Mouse (Mus musculus) thymus, postnatal 10 days (tissue): ENCODE measurements around the gene Appl2.
"Not testable (repeated sequence)": the region's sequence is repeated elsewhere in the genome, so short reads cannot be mapped to it uniquely, and the experiment has no call there.

Experiments
- DNase-seq, 2 experiments: peaks; one replicate each; pipeline ENCODE4 v3.0.0; 2021; ENCODE audit warnings: low spot score in 2 of 2

Gene Appl2

DNA sequence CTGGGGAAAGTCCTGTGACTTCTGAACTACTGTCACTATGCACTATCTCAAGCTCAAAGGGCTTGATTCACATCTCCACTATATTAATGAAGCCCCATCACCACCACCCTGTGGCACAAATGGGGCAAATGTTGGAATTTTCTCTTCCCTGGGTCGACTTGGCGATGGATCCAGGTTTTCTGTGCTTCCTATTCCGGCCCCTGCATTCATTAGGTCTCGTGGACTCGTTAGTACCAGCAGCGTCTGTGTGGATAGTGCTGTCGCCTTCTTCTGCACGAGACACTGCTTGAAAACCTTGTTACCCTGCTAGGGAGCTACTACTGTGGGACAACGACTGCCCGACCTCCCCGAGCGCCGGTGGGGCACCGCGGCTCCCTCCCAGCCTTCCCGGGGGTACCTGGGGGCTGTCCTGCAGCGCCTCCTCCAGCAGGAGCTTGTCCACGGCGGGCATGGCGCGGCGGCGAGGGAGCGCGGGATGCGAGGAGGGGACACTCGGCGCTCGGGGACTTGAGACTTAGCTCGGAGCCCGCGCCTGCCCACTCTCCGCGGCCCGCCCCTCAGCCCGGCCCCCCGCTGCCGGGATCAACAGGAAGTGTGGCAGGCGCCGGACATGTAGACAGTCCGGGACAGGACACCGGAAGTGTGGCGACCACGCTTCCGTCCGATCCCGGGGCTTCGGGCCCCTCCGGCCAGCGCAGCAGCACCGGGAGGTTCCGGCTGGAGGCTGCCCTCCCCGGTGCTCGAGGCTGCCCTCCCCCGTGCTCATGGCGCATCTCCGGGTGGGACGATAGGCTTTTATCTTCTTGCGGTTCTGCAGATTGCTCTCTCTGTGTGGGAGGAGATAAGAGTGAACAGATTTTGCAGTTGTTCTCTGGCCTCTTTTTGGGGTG is at the start of gene Appl2:
Appl2 (minus strand) TSS at position 608 of the 890 bp plus-strand sequence.
- DNase-seq, result peak; percentile 12 to 32

DNA sequence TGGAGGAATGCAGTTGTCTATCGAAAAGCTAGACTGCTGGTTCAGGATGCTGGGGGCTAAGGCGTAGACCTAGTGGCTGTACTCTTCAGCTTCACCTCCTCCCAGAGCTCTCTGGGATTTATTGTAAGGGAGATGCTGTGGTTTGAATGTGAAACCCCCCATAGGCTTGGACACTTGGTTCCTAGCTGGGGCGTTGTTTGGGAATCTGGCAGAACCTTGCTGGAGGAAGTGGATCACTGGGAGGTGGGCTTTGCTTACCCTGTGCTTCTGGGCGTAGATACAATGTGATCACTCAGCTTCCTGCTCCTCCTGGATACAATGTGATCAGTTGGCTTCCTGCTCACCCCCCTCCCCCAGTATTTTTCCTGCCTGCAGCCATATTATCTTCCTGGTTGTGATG is 47.7 kb upstream of the Appl2 start:
- DNase-seq, result no peak

DNA sequence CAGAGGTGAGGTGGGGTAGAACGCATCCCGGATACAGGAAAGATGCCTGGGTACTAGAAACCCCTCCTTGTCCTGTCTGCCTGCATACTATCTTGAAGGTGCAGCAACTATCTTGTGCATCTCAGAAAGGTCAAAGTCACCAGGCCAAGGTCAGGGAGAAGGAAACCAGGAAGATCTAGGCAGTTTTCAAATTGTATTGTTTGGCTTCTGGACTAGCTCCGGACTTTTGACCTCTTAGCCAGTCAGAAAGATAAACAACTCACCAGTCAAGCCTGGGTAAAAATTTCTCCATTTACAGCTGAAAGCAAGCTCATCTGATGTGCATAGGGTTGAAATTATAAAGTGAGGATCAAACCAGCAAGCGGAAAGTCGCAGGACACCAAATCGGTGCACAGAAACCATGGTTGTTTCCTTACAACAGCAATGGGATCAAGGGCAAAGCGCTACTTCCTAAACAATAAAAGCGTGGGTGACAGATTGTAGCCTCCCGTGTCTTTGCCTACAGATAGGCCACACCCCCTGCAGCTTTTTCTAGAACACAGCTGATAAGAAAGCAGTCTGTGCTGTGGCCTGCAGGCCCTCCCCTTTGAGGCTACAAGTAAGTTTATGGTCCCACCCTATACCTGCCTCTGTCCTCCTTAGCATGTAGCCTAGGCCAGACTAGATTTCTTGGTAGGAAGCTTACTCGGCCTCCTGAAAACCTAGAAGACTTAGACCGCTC is 43.8 kb upstream of the Appl2 start:
- DNase-seq, result no peak

DNA sequence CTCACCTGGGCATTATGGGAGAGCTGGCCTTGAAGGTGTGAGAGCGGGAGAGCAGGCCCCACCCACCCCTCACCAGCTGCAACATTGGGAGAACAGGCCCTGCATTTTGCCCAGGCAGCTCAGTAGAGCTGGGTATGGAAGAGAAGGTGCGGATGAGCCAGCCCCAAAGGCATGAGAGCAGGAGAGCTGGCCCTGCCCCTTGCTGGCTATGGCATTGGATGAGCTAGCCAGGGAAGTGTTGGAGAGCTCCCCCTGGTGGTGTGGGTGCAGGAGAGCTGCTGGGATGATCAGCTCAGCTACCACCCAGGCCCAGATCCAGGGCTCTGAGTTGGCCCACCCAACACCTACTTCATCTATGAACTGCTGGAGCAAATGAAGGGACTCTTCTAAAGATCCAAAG is 39.7 kb upstream of the Appl2 start:
- peak in 1 of 2 experiments; percentile 6 for DNase-seq

DNA sequence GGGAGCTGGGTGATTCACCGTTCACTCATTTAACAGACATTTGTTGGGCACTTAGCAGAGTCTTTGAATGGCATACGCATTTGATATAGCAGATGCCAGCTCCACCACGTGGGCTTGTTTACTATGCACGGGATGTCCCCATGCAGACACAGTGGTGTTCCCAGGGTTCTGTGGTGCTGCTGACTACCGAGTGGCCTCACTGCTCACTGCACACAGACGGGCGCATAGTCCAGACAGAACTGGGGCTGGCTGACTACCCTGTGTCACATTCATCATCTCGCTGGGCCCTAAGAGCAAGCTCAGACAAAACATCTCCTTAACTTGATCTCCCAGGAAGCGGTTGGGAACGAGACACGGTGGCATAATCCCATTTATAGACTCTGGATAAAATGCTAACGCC is 32.8 kb upstream of the Appl2 start:
- DNase-seq, result no peak

DNA sequence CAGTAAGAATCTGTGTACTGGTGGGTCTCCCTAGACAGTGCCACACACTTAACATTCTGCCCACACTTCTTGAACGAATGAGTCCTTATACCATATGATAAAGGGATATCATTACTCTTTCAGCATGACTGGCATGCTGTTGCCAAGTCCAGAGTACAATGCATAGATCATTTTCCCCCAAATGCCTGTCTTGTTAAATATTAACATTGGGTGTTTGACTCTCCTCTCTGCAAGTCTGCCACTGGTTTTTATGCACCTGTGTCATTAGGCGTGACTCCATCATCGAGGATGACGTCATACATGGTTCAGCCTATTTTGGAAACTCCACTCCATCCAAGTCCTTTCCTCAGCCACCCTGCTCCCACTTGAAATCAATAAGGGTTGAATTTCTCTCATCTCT is 18.0 kb upstream of the Appl2 start:
- DNase-seq, result no peak

DNA sequence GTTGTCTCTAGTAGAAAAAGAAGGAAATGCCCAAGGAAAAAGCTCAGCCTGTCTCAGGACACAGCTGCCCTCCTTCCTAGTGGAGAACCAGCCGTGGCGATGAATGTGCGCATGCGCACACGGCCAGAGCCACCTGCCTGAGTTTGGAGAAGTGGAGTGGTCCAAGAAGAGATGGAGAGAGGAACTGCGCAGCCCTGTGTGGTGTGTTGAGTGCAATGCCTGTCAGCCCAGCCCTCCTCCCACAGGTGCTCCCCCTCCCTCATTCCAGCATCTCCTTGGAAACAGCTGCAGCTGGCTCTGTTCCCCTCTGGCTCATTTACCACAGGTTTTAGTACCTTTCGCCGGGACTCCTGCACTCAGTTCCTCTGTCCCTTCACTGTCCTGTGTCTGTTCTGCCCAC is 13.4 kb upstream of the Appl2 start:
- no peak for DNase-seq

DNA sequence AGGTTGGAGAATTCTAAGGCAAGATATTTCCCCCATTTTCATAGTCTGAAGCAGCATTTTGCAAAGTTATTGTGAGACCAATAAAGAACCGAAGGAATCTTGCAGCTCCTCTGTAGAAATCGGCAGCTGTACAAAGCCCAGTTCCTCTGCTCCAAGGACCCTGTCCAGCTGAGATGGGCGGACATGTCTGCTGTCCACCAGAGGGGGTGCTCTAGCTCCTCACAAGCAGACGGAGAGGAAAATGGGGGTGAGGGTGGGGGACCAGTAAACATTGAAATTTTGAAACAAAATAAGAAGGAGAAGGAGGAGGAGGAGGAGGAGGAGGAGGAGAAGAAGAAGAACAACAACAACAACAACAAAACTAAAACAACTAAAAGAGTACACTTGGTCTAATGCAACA is 12.1 kb upstream of the Appl2 start:
- no peak for DNase-seq

DNA sequence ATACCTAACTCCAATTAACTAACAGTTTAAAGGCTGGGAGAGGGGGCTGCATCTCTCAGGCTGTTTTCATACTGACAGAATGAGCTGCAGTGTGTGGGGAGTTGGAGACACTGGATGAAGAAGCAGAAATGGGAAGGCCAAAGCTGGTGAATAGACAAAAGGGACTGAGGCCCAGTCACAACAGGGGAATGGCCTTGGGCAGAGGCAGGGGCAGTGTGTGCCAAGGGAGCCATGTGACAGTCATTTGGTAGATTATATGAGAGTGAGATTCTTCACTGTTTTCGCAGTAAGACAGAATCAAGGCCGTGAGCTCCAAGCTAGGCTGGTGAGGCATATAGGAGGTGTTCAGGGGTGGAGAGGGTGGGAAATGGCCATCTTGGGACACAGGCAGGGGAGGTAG is 6.1 kb upstream of the Appl2 start:
- no peak for DNase-seq

DNA sequence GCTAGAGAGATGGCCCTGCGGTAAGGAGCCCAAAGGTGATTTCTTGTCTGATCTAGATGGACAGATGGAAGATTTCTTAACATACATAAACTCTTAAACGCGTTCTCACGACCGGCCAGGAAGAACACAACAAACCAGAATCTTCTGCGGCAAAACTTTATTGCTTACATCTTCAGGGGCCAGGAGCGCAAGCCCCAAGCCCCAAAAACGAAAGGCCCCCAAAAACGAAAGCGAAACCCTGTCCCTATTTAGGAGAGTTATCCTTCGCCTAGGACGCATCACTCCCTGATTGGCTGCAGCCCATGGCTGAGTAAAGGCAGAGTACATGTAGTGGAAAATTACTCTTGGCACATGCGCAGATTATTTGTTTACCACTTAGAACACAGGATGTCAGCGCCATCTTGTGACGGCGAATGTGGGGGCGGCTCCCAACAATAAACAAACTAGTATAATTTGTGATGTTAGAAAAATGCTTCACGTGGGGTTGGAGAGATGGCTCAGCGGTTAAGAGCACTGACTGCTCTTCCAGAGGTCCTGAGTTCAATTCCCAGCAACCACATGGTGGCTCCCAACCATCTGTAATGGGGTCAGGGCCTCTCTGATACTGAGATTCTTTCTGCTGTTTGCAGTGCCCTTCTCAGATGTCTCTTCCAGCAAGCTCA is 3.8 kb upstream of the Appl2 start:
- not testable (repeated sequence) for DNase-seq

DNA sequence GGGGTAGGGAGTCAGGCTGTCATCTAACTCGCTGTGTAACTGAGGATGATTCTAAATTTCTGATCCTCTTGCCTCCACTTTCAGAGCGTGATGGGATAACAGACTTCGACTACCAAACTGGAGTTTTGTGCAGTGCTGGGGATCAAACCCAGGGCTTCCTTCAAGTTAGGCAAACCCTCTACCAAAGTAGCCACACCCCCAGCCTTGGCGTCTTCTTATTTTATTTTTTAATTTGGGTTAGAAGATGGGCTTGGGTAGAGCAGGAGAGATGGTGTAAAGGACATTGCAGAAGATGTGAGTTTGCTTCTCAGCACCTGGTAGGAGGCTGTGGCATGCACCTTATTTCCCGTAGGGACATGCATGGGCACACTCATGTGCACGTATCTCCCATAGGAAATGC is 499 bp upstream of the Appl2 start:
- no peak for DNase-seq

DNA sequence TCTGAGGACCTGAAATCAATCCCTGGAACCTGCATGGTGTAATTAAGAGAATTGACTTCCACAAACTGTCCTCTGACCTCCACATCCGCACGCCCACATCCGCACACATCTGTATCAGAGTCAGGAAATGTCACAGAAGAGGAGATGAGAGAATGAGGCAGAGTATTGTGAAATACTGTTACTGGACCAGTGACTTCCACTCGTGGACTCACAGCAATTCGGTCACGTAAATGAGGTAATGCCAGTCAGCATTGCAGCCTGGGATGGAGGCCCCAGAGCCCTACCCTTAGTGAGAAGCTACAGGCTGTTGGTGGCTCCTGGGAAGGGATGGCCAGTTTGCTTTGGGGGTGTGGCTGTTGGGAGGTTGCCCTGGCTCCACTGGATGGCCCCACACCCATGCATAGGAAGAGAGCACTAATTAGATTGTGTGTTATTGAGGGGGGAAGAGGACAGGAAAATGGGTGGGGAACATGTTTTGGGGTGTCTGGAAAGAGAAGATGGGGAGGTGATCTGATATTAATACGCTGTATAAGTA is 2.1 kb downstream of the Appl2 start:
- DNase-seq, result no peak

DNA sequence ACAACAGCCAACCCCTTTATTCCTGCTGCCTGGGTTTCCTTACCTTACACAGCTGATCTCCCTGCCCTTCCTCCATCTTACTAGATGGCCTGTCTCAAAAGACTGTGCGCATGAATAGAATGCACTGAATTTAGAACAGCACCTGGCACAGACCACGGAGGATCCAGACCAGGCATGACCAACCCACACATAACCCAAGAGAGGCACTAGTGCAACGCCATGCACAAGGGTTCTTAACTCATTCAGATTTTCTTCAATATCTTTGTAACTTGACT is 2.9 kb downstream of the Appl2 start:
- no peak for DNase-seq

DNA sequence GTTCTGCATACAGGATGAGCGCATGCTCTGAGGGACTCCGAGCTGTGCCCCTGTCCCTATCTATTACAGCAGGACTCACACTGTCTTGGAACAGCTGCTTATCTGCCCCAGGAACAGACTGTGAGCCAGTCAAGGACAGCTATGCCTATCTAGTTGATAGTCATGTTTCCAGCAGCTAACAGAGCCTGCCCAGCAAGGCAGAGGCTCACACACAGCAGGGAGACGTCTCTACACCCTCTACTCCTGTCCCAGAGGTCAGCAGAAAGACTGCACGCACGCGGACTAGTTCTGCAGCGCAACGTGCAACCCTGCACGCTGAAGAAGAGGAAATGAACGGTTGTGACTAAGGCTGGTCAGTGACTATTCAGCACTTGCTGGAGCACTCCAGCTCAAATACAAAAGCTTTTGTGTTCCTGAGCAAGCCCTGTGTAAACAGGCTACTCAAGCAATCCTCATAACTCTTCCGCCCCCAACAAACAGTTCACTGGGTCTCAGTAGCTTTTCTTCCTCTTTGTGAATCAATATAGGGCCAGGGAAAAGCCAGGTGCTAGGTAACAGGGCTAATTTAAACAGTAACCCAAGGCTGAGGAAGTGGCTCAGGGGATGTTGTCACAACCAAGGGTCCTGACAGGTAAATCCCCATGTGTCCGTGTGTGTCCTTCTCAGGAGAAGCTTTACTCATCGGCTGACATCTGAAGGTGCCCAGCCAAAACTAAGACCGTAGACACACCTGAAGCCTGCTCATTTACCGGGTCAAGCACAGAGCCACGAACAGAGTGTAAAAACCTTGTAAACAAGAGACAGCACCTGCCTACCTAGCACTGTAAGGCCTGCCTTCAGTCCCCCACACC is 3.4 kb downstream of the Appl2 start:
- no peak for DNase-seq

DNA sequence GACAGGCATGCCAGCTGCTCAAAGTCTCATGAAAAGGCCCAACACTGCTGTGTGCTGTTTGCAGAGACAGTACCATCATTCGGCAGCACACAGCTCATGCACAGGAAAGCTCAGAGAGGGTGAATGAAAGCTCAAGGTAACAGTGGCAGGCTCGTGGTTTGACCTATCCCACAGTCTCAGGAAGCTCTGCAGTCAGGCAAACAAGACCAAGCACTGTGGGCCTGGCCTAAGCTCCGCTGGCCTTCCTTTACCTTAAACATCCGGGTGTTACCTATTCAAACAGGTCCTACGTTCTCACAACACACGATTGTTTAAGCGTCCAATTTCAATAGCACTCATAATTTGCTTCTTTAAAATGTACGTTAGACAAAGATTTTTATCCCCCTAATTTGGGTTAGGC is 4.4 kb downstream of the Appl2 start:
- DNase-seq, result no peak

DNA sequence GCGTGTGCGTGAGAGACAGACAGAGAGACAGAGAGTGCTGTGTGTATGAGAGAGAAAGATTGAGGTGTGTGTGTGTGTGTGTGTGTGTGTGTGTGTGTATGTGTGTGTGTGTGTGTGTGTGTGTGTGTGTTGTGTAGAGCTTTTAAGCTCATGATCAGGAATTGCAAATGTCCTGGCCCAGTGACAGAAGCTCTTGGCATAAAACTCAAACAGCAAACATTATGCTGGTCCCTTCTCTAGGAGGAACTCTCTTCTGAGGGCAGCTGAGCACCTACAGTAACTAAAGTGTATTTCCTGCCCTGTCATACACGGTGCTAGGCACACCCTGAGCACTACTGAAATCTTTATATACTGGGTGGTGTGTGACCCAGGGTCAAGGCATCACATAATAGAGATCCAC is 6.9 kb downstream of the Appl2 start:
- DNase-seq, result no peak

DNA sequence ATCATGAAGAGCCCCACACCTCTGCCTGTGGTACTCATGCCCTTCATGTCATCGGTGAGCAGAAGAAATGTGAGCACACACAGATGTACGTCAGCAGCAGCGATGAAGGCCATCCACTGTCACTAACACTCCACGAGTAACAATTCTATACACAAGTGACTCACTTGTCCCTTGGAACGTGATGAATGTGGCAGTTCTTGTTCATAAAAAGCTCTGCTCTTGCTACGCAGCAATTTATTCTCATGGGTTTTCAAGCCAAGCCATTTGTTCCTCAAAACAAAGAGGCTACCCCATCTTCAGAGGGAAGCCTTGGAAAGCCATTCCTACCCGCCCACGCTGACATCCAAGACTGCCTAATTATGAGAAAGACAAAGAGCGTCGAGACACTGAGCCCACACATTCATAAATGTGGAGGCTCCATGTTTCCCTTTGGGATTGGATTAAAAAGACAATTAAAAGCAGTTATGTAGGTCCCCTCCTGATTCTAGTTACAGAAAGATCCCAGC is 8.6 kb downstream of the Appl2 start:
- DNase-seq, result no peak

DNA sequence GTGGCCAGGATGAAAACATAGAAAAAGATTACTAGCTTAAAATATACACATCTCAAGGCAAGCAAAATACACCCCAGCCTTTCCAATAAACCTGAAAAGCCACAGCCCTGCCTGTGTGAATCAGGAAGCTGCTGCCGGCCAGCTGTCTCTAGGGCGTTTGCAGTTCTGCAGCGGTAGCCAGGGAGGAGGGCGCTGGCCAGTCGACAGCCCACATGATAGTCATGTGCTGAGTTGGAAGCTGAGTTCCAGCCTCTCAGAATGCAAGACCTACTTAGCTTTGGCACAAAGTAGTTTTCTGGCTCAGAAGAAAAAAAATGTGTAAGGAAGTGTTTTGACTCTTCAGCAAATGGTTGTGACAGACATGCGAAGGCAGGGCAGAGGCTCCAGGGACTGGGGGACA is 11.2 kb downstream of the Appl2 start:
- DNase-seq, result no peak

DNA sequence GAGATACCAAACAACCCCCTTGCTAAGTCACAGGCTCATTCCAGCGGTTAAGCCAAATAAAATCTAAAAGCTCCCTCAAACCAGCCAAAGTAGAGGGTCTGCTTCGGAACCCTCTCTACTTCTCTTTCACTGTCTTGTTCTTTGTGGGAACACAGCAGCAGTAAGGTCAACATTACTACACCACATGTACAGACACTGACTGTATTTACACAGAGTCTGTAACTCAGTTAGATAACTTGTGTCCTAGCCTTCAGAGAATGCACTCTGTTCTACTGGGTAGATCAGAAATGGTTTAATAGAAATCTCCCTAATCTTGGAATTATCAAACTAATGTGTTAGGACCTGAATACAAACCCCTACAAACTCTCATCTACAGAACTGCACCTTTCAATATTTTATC is 12.3 kb downstream of the Appl2 start:
- no peak for DNase-seq

DNA sequence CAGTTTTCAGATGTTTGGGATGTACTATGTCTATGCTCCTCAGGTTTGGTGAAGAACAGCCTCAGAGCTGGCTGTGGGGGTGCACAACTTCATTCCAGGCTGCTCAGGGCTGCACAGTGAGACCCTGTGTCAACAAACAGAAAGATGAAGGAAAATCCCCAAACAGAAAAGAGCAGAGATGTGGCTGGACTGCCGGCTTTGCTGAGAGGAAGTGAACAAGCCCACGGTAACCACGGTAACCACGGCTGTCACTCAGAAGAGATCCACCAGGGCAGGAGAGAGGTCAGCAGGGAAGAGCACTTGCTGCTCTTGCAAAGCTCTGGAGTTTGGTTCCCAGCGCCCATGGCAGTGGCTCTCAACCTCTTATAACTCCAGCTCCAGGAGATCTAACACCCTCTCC is 14.1 kb downstream of the Appl2 start:
- no peak for DNase-seq

DNA sequence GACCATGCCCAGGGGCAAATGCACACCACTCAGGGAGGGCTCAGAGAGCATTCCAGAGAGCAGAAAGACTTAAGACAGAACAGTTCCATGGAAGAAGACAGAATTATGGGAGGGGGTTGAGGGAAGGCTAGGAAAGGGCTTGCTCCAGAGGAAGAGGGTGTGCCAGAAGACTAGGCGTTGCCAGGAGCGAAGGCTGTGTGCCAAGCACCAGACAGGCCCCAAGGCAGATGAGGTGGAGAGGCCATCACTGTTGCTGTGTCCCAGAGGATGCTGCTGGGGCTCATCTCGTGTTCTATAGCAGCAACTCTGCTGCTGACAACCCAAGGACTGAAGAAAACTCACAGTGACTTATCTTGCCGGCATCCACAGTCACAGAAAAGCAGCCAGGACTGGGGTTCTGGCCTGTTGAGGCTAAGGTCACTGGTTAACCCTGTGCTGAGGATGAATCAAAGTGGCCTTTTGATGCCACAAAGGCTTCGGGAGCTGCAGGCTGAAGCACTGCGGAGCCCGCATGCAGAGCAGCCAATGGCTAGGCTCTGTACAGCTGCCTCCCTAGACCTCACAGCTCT is 15.6 kb downstream of the Appl2 start:
- DNase-seq, result no peak
